Comparison of ENCODE assay signal across 34 mouse cellular contexts in genomic region chr4:152288398-152288945, GRCm38 (mm10). TPM values are rescaled to one million over a fixed set of nuclear protein-coding genes. Genes with fewer than 3 reads are reported as not detected.
A peak's percentile ranks its signal among the peaks of the same experiment; 100 is the strongest.
DNase-seq lines count a peak whose midpoint lies in the region; ATAC-seq and TF ChIP-seq lines count a peak whose summit lies in the region.
"Had no signal": no experiment of that assay in that cellular context is flagged by ENCODE, and none has a peak within 500 bp of the region (broad histone marks: within the 10 kb centered on the region; RNA-seq: fewer than 3 reads in every experiment).

No protein-coding gene starts in this region.

- H3K4me3 ChIP-seq in hindbrain, embryonic 11.5 days (ENCODE audit: low read depth, low read length): no peak overlapping the region
- no peak overlapping the region for H3K4me3 ChIP-seq in hindbrain, embryonic 12.5 days
- H3K4me3 ChIP-seq in E14TG2a.4 (replicated peaks; ENCODE audit: low read length): peak overlapping the region; percentile 73; the same call in 1 of the 2 replicates
- H3K4me3 ChIP-seq in midbrain, embryonic 13.5 days (replicated peaks): no peak overlapping the region
- no peak overlapping the region for H3K4me3 ChIP-seq in intestine, postnatal 0 days (ENCODE audit: low read depth, low read length)
- H3K4me3 ChIP-seq: embryonic facial prominence, embryonic 12.5 days; heart, adult 2 months; heart, embryonic 12.5 days; intestine, embryonic 15.5 days; liver, embryonic 12.5 days; megakaryocyte, embryonic 14.5 days had no signal

- H3K27me3 ChIP-seq in hindbrain, embryonic 11.5 days (ENCODE audit: control insufficient read depth, insufficient read depth, low read length): peaks cover 85% of the 10 kb centered on the region
- peaks cover 96% of the 10 kb centered on the region for H3K27me3 ChIP-seq in hindbrain, embryonic 12.5 days
- peaks cover 57% of the 10 kb centered on the region for H3K27me3 ChIP-seq in E14TG2a.4 (ENCODE audit: insufficient read depth, low read length)
- peaks cover 97% of the 10 kb centered on the region for H3K27me3 ChIP-seq in midbrain, embryonic 13.5 days
- H3K27me3 ChIP-seq in intestine, postnatal 0 days (replicated peaks; ENCODE audit: control insufficient read depth, insufficient read depth, low read length): peaks cover 78% of the 10 kb centered on the region

- peak; percentile 77 for DNase-seq in hindbrain, embryonic 11.5 days (ENCODE audit: low spot score)
- peak; percentile 31 for DNase-seq in brain, embryonic 14.5 days (ENCODE audit: low read depth)
- DNase-seq in retina, postnatal 1 day: no peak
- DNase-seq: adrenal gland, adult 2 months; cerebellum, adult 9-10 months; gastrocnemius, postnatal 36 days; heart, adult 2 months; heart, postnatal 4 days; kidney, adult 8-10 months; kidney, postnatal 4 days; left cerebral cortex, postnatal 4 days; liver, postnatal 0 days; lung, postnatal 4 days; right cerebral cortex, postnatal 25 days; spleen, adult 18-20 months; thymus, adult 18-20 months; thymus, postnatal 36 days had no signal

- H3K27ac ChIP-seq in hindbrain, embryonic 11.5 days (ENCODE audit: low read depth, low read length): no peak overlapping the region
- H3K27ac ChIP-seq in hindbrain, embryonic 12.5 days: no peak overlapping the region
- H3K27ac ChIP-seq in midbrain, embryonic 13.5 days: no peak overlapping the region
- no peak overlapping the region for H3K27ac ChIP-seq in intestine, postnatal 0 days (ENCODE audit: low read depth, low read length)
- H3K27ac ChIP-seq: embryonic facial prominence, embryonic 12.5 days; heart, adult 2 months; hindbrain, postnatal 0 days; intestine, embryonic 15.5 days; kidney, postnatal 0 days; liver, embryonic 12.5 days had no signal

- H3K9ac ChIP-seq in hindbrain, embryonic 11.5 days (ENCODE audit: low read depth, low read length): no peak overlapping the region
- H3K9ac ChIP-seq in hindbrain, embryonic 12.5 days: no peak overlapping the region
- H3K9ac ChIP-seq in midbrain, embryonic 13.5 days (replicated peaks): no peak overlapping the region
- H3K9ac ChIP-seq in intestine, postnatal 0 days (ENCODE audit: low read depth, low read length): no peak overlapping the region
- H3K9ac ChIP-seq: embryonic facial prominence, embryonic 12.5 days; heart, embryonic 12.5 days; intestine, embryonic 15.5 days; liver, embryonic 12.5 days; liver, postnatal 0 days had no signal

- WGBS in hindbrain, embryonic 11.5 days: 30% methylated on average over 18 of the region's 18 CpGs
- 28% methylated on average over 18 of the region's 18 CpGs for WGBS in hindbrain, embryonic 12.5 days
- 23% methylated on average over 18 of the region's 18 CpGs for WGBS in midbrain, embryonic 13.5 days
- 58% methylated on average over 18 of the region's 18 CpGs for WGBS in intestine, postnatal 0 days

- peaks cover 38% of the 10 kb centered on the region for H3K4me1 ChIP-seq in hindbrain, embryonic 11.5 days (replicated peaks; ENCODE audit: control insufficient read depth, insufficient read depth, low read length)
- peaks cover 65% of the 10 kb centered on the region for H3K4me1 ChIP-seq in hindbrain, embryonic 12.5 days
- H3K4me1 ChIP-seq in E14TG2a.4 (replicated peaks; ENCODE audit: low read depth, low read length): peaks cover 88% of the 10 kb centered on the region
- peaks cover 72% of the 10 kb centered on the region for H3K4me1 ChIP-seq in midbrain, embryonic 13.5 days (replicated peaks)
- no peaks in the 10 kb centered on the region for H3K4me1 ChIP-seq in intestine, postnatal 0 days (replicated peaks; ENCODE audit: control insufficient read depth, insufficient read depth, low read length)

- ATAC-seq in hindbrain, embryonic 11.5 days (ENCODE audit: low FRiP score): no peak
- no peak; the same call in 1 of the 2 replicates for ATAC-seq in hindbrain, embryonic 12.5 days (ENCODE audit: low FRiP score)
- no peak for ATAC-seq in midbrain, embryonic 13.5 days
- ATAC-seq in intestine, postnatal 0 days: no peak
- ATAC-seq: activated CD4-positive, CD25-positive, alpha-beta regulatory T cell, adult 4 months; CD4-positive, CD25-positive, alpha-beta regulatory T cell, adult 4 months; forebrain, embryonic 14.5 days; hindbrain, postnatal 0 days; intestine, embryonic 15.5 days; liver, embryonic 12.5 days; liver, postnatal 0 days had no signal

- TF ChIP-seq POLR2A in brain, embryonic 14.5 days (IDR thresholded peaks at IDR 0.05; ENCODE audit: borderline replicate concordance, extremely low read depth, insufficient read depth, insufficient read length, poor library complexity, severe bottlenecking): no peak

- no peaks in the 10 kb centered on the region for H3K9me3 ChIP-seq in hindbrain, embryonic 11.5 days (ENCODE audit: control insufficient read depth, low read length)
- H3K9me3 ChIP-seq in hindbrain, embryonic 12.5 days (replicated peaks): no peaks in the 10 kb centered on the region
- H3K9me3 ChIP-seq in E14TG2a.4 (ENCODE audit: low read length): peaks cover 7% of the 10 kb centered on the region; the same call in 1 of the 2 replicates
- H3K9me3 ChIP-seq in midbrain, embryonic 13.5 days: no peaks in the 10 kb centered on the region
- H3K9me3 ChIP-seq in intestine, postnatal 0 days (ENCODE audit: control insufficient read depth): no peaks in the 10 kb centered on the region
- H3K9me3 ChIP-seq: heart, embryonic 12.5 days; intestine, embryonic 15.5 days; megakaryocyte, embryonic 14.5 days had no signal

- no peak for TF ChIP-seq CTCF in E14TG2a.4 (conservative IDR thresholded peaks at IDR 0.05; ENCODE audit: low read length)
- no peak for TF ChIP-seq CTCF in brain, embryonic 14.5 days (IDR thresholded peaks at IDR 0.05; ENCODE audit: borderline replicate concordance, extremely low read depth, insufficient read depth, insufficient read length)
- no peak for TF ChIP-seq CTCF in intestine, postnatal 0 days (IDR thresholded peaks at IDR 0.05; ENCODE audit: low read depth)

- no peak overlapping the region for H3K4me2 ChIP-seq in hindbrain, embryonic 11.5 days (replicated peaks; ENCODE audit: low read depth, low read length)
- no peak overlapping the region for H3K4me2 ChIP-seq in hindbrain, embryonic 12.5 days (replicated peaks)
- peak overlapping the region; percentile 57; the same call in 1 of the 2 replicates for H3K4me2 ChIP-seq in midbrain, embryonic 13.5 days (replicated peaks)
- H3K4me2 ChIP-seq in intestine, postnatal 0 days (replicated peaks; ENCODE audit: low read depth): no peak overlapping the region
- H3K4me2 ChIP-seq: embryonic facial prominence, embryonic 12.5 days; heart, embryonic 12.5 days; intestine, embryonic 15.5 days; liver, embryonic 12.5 days had no signal

- no peaks in the 10 kb centered on the region for H3K36me3 ChIP-seq in hindbrain, embryonic 11.5 days (ENCODE audit: control insufficient read depth, insufficient read depth, low read length)
- no peaks in the 10 kb centered on the region for H3K36me3 ChIP-seq in hindbrain, embryonic 12.5 days
- no peaks in the 10 kb centered on the region for H3K36me3 ChIP-seq in E14TG2a.4 (ENCODE audit: insufficient read depth, low read length)
- H3K36me3 ChIP-seq in midbrain, embryonic 13.5 days: no peaks in the 10 kb centered on the region
- no peaks in the 10 kb centered on the region; the same call in 1 of the 2 replicates for H3K36me3 ChIP-seq in intestine, postnatal 0 days (ENCODE audit: control insufficient read depth, insufficient read depth)
- H3K36me3 ChIP-seq: embryonic facial prominence, embryonic 12.5 days; heart, embryonic 12.5 days; intestine, embryonic 15.5 days; liver, embryonic 12.5 days had no signal

RNA-seq across cellular contexts. Expression of gene Hes3, which starts 3.0 kb away (rescaled TPM):
- 2.9 and 3.5 TPM in 2 replicates for polyA plus RNA-seq in hindbrain, embryonic 11.5 days (2014; fragmentation: Nextera tagmentation; extraction: Ambion mirVana)
- polyA plus RNA-seq in hindbrain, embryonic 12.5 days (2016; fragmentation: Nextera tagmentation; extraction: Ambion mirVana): 1.2 and 2.1 TPM in 2 replicates
- 0.37 and 0.88 TPM in 2 replicates for polyA plus RNA-seq in brain, embryonic 14.5 days (2012; rRNA removed)
- polyA plus RNA-seq in midbrain, embryonic 13.5 days (2015; fragmentation: Nextera tagmentation; extraction: Ambion mirVana): 1.4 and 2.5 TPM in 2 replicates
- polyA plus RNA-seq in intestine, postnatal 0 days (2015; fragmentation: Nextera tagmentation; extraction: Ambion mirVana): not detected in 2 replicates
- polyA plus RNA-seq: activated CD4-positive, CD25-positive, alpha-beta regulatory T cell, adult 4 months; adrenal gland, adult 2 months; CD4-positive, CD25-positive, alpha-beta regulatory T cell, adult 4 months; forebrain, embryonic 14.5 days; heart, adult 2 months; heart, embryonic 12.5 days; heart, postnatal 0 days; intestine, embryonic 15.5 days; kidney, postnatal 0 days; liver, embryonic 12.5 days; liver, postnatal 0 days; lung, embryonic 16.5 days; stomach, embryonic 16.5 days had no signal

RNA-seq across cellular contexts. Expression of gene Icmt, which starts 8.6 kb away (rescaled TPM):
- 17.4 and 20.6 TPM in 2 replicates for polyA plus RNA-seq in hindbrain, embryonic 11.5 days (2014; fragmentation: Nextera tagmentation; extraction: Ambion mirVana)
- polyA plus RNA-seq in hindbrain, embryonic 12.5 days (2016; fragmentation: Nextera tagmentation; extraction: Ambion mirVana): 25.3 and 25.6 TPM in 2 replicates
- polyA plus RNA-seq in brain, embryonic 14.5 days (2012; rRNA removed): 20.9 and 23.0 TPM in 2 replicates
- 18.1 and 19.0 TPM in 2 replicates for polyA plus RNA-seq in midbrain, embryonic 13.5 days (2015; fragmentation: Nextera tagmentation; extraction: Ambion mirVana)
- 12.6 and 12.9 TPM in 2 replicates for polyA plus RNA-seq in intestine, postnatal 0 days (2015; fragmentation: Nextera tagmentation; extraction: Ambion mirVana)

RNA-seq across cellular contexts. Expression of gene Gpr153, which starts 14.4 kb away (rescaled TPM):
- 8.7 and 9.5 TPM in 2 replicates for polyA plus RNA-seq in hindbrain, embryonic 11.5 days (2014; fragmentation: Nextera tagmentation; extraction: Ambion mirVana)
- 13.1 and 16.2 TPM in 2 replicates for polyA plus RNA-seq in hindbrain, embryonic 12.5 days (2016; fragmentation: Nextera tagmentation; extraction: Ambion mirVana)
- 31.2 and 44.3 TPM in 2 replicates for polyA plus RNA-seq in brain, embryonic 14.5 days (2012; rRNA removed)
- polyA plus RNA-seq in midbrain, embryonic 13.5 days (2015; fragmentation: Nextera tagmentation; extraction: Ambion mirVana): 6.0 and 8.1 TPM in 2 replicates
- 2.9 and 3.1 TPM in 2 replicates for polyA plus RNA-seq in intestine, postnatal 0 days (2015; fragmentation: Nextera tagmentation; extraction: Ambion mirVana)
- polyA plus RNA-seq: activated CD4-positive, CD25-positive, alpha-beta regulatory T cell, adult 4 months had no signal

RNA-seq across cellular contexts. Expression of gene Rnf207, which starts 30.3 kb away (rescaled TPM):
- 1.5 and 1.6 TPM in 2 replicates for polyA plus RNA-seq in hindbrain, embryonic 11.5 days (2014; fragmentation: Nextera tagmentation; extraction: Ambion mirVana)
- 2.5 and 3.8 TPM in 2 replicates for polyA plus RNA-seq in hindbrain, embryonic 12.5 days (2016; fragmentation: Nextera tagmentation; extraction: Ambion mirVana)
- 6.9 and 7.1 TPM in 2 replicates for polyA plus RNA-seq in brain, embryonic 14.5 days (2012; rRNA removed)
- polyA plus RNA-seq in midbrain, embryonic 13.5 days (2015; fragmentation: Nextera tagmentation; extraction: Ambion mirVana): 4.7 TPM in 2 replicates
- 0.69 and 0.70 TPM in 2 replicates for polyA plus RNA-seq in intestine, postnatal 0 days (2015; fragmentation: Nextera tagmentation; extraction: Ambion mirVana)
- polyA plus RNA-seq: activated CD4-positive, CD25-positive, alpha-beta regulatory T cell, adult 4 months; CD4-positive, CD25-positive, alpha-beta regulatory T cell, adult 4 months had no signal

RNA-seq across cellular contexts. Expression of gene Rpl22, which starts 37.1 kb away (rescaled TPM):
- 304 and 330 TPM in 2 replicates for polyA plus RNA-seq in hindbrain, embryonic 11.5 days (2014; fragmentation: Nextera tagmentation; extraction: Ambion mirVana)
- 257 and 282 TPM in 2 replicates for polyA plus RNA-seq in hindbrain, embryonic 12.5 days (2016; fragmentation: Nextera tagmentation; extraction: Ambion mirVana)
- polyA plus RNA-seq in brain, embryonic 14.5 days (2012; rRNA removed): 239 and 292 TPM in 2 replicates
- 213 and 217 TPM in 2 replicates for polyA plus RNA-seq in midbrain, embryonic 13.5 days (2015; fragmentation: Nextera tagmentation; extraction: Ambion mirVana)
- polyA plus RNA-seq in intestine, postnatal 0 days (2015; fragmentation: Nextera tagmentation; extraction: Ambion mirVana): 281 and 296 TPM in 2 replicates
